In genomic region chr19:31337163-31337862, GRCm38 (mm10) we compare ENCODE assay signal across 9 mouse cellular contexts.
DNase-seq lines count a peak whose midpoint lies in the region; ATAC-seq lines count a peak whose summit lies in the region.
"Had no signal": no experiment of that assay in that cellular context is flagged by ENCODE, and none has a peak within 500 bp of the region (broad histone marks: within the 10 kb centered on the region; RNA-seq: fewer than 3 reads in every experiment).

No protein-coding gene starts in this region.

- 0 out of 2 replicates have a peak, but pooled peaks have one; percentile 44 for ATAC-seq in monocyte, adult 5-6 weeks (replicated peaks; ENCODE audit: insufficient number of reproducible peaks, low FRiP score, low TSS enrichment, poor library complexity, severe bottlenecking)

- peak; percentile 39 for DNase-seq in T-cell, adult 2 months (ENCODE audit: low spot score)
- DNase-seq in liver: peak; percentile 50
- DNase-seq in thymus, postnatal 14 days: peak; percentile 50
- no peak for DNase-seq in adrenal gland, postnatal 10 days
- no peak for DNase-seq in cerebellum, postnatal 14 days
- no peak for DNase-seq in cerebellum, postnatal 36 days
- DNase-seq in left cerebral cortex, adult 9 months (ENCODE audit: low spot score in 2 of 2): no peak
- DNase-seq: kidney, adult 9 months had no signal

Comparison
In these comparisons a context has a peak if more than half of its experiments do, and no peak if none do; other contexts are left out.
1. DNase-seq: peak in T-cell, adult 2 months (single experiment), liver (single experiment) and thymus, postnatal 14 days (single experiment); none in adrenal gland, postnatal 10 days (single experiment), cerebellum, postnatal 14 days (0 of 2), cerebellum, postnatal 36 days (0 of 2) and left cerebral cortex, adult 9 months (0 of 2).